Mouse (Mus musculus): ENCODE measurements at regions not wholly inside any gene's neighbourhood (a gene's known extent, or its start where the extent isn't known, plus 50 kb on each side); places are given as distances from the start of the nearest gene placed in this dataset.
A peak's percentile ranks its signal among the peaks of the same experiment; 100 is the strongest.
"Not testable (repeated sequence)": the region's sequence is repeated elsewhere in the genome, so short reads cannot be mapped to it uniquely, and the experiment has no call there.

DNA sequence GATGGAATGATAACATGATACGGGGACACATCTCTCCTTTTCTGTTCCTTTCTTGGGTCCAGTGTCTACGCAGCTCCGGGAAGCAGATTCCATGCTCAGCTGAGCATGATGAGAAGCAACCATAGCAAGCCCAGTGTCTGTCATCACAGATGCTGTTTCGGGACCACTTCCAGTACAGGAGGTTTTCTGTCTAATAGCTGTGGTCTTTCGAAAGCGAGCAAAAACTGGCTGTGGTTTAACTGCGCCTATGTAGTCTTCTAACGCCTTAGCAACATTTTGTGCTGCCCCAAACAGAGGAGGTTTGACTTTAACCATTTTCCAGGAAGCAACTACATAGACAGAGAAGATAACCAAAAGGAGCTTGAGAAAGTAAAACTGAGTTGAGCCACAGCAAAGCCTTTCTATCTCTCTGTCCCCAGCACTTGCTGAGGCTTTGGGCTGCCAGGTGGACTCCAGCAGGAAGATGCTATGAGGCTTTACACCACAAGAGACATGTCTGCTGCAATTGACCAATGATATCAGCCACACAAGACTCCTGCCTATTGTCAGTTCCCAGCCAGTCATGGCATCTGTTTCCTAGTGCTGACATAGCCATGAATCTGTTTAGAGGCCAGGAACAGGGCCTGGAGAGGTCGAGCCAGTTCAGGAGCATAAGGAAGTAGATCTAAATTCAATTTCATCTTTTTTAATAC lies 95.1 kb downstream of the Stard3nl start:
- not testable (repeated sequence) for DNase-seq (ENCODE audit: low spot score in 2 of 2)

- DNase-seq (ENCODE audit: low spot score in 2 of 2): no peak
Observed at GRCm38 (mm10) chr13:19296325-19296724, 99.3 kb downstream of the Stard3nl start.

DNA sequence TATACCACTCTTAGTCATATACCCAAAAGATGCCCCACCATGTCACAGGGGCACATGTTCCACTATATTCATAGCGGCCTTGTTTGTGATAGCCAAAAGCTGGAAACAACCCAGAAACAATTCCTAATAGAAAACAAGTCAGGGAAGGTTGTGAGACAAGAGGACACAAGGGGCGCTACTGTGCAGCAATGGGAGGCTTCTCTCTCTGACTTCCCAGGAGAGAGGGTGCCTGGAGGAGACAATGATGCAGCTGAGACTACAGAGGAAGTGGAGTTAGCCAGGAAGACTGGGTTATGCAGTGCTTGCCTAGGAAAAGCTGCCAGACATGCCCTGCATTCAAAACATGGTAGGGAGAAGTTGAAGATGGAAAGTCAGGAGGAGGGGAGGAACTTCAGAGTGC lies 102.6 kb downstream of the Stard3nl start:
- DNase-seq (ENCODE audit: low spot score in 2 of 2): no peak

GRCm38 (mm10) chr13:19283161-19283560 lies 112.4 kb downstream of the Stard3nl start:
- DNase-seq (ENCODE audit: low spot score in 2 of 2): no peak

DNA sequence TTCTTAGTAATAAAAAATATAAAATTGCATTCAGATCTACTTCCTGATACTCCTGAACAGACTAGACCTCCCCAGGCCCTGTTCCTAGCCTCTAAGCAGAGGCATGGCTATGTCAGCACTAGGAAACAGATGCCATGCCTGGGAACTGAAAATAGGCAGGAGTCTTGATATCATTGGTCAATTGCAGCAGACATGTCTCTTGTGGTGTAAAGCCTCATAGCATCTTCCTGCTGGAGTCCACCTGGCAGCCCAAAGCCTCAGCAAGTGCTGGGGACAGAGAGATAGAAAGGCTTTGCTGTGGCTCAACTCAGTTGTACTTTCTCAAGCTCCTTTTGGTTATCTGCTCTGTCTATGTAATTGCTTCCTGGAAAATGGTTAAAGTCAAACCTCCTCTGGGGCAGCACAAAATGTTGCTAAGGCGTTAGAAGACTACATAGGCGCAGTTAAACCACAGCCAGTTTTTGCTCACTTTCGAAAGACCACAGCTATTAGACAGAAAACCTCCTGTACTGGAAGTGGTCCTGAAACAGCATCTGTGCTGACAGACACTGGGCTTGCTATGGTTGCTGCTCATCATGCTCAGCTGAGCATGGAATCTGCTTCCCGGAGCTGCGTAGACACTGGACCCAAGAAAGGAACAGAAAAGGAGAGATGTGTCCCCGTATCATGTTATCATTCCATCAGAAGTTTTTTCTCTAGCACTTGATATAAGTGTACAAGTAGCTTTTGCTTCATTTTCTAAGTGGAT lies 122.9 kb downstream of the Stard3nl start:
- not testable (repeated sequence) for DNase-seq (ENCODE audit: low spot score in 2 of 2)

DNA sequence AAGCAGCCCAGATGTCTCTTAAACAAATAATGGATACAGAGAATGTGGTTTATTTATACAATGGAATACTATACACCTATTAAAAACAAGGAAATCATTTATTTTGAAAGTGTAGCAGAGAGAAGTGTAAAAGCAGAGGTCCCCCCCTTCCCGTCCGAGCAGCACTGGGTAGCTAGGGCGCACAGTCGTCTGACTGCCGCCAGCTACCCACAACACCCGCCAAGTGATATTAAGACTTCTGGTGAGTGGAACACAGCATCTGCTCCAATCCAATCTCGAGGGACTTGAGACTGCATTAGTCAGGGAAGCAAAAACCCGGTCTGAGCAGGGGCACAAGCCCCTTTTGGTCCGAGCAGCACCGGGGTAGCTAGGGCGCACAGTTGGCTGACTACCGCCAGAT lies 130.6 kb downstream of the Stard3nl start:
- not testable (repeated sequence) for DNase-seq (ENCODE audit: low spot score in 2 of 2)

DNA sequence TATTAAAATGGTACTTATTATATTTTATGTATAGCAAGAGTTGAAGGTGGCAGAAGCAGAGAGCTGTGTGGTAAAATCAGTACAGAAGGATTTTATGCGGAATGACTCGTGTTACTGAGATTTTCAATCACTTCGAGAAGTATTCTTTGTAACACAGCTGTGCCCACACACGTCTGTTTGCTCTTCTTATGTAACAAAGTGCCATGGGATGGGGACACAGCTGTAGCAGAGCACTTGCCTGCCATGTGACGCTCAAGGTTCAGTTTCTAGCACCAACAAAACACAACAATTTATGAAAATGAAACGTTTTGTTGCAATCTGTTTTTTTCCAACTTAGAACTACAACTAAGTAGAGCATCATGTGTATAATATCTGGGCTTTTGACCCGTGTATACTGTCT lies 149.0 kb downstream of the Stard3nl start:
- not testable (repeated sequence) for DNase-seq (ENCODE audit: low spot score in 2 of 2)

GRCm38 (mm10) chr13:19242580-19242979 lies 153.0 kb downstream of the Stard3nl start:
- DNase-seq (ENCODE audit: low spot score in 2 of 2): peak in 1 of 2 experiments; percentile 16

- DNase-seq (ENCODE audit: low spot score in 2 of 2): peak in 1 of 2 experiments; percentile 34
Observed at GRCm38 (mm10) chr13:19236340-19236739, 159.3 kb downstream of the Stard3nl start.

DNA sequence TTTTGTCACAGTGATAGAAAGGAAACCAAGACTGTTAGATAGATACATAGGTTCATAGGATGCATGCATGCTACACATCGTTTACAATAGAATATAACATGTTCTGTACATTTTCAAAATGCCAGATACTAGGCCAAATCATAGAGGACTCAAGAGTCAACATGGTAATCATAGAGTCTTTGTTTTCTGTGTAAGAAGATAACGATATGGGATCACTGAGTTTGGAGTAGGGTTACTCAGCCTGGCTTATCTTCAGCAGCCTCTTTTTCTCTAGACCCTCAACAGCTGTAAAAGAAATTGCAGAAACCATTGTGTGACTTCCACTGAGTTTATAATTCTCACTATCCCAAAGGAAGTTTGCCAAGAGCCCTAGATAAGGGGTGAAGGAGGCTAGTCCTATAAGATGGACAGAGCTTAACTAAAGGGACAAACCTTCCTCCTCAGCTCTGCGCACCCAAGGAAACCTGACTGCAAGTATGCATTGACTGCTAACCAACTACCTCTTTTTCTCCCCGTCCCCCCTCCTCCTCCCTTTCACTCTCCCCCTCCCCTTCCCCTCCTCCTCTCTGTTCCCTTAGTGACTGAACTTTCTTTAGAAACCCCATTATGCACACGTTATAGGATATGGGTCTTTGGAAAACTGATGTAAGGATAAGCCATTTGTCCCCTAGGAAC lies 160.8 kb downstream of the Stard3nl start:
- DNase-seq (ENCODE audit: low spot score in 2 of 2): no peak

DNA sequence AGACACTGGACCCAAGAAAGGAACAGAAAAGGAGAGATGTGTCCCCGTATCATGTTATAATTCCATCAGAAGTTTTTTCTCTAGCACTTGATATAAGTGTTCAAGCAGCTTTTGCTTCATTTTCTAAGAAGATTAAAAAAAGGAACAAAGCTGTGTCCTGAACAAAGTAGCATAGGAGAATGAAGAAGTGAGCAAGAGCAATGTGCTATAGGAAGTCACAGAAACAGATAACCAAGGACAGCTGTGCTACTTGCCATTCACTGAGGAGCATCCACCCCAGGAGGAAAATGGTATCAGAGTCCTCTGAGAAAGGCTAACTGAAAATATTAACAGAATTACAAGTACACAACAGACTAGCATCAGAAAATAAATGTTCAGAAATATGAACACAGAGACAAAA lies 175.6 kb downstream of the Stard3nl start:
- not testable (repeated sequence) for DNase-seq (ENCODE audit: low spot score in 2 of 2)

DNA sequence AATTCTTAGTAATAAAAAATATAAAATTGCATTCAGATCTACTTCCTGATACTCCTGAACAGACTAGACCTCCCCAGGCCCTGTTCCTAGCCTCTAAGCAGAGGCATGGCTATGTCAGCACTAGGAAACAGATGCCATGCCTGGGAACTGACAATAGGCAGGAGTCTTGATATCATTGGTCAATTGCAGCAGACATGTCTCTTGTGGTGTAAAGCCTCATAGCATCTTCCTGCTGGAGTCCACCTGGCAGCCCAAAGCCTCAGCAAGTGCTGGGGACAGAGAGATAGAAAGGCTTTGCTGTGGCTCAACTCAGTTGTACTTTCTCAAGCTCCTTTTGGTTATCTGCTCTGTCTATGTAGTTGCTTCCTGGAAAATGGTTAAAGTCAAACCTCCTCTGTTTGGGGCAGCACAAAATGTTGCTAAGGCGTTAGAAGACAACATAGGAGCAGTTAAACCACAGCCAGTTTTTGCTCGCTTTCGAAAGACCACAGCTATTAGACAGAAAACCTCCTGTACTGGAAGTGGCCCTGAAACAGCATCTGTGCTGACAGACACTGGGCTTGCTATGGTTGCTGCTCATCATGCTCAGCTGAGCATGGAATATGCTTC lies 176.1 kb downstream of the Stard3nl start:
- not testable (repeated sequence) for DNase-seq (ENCODE audit: low spot score in 2 of 2)

DNA sequence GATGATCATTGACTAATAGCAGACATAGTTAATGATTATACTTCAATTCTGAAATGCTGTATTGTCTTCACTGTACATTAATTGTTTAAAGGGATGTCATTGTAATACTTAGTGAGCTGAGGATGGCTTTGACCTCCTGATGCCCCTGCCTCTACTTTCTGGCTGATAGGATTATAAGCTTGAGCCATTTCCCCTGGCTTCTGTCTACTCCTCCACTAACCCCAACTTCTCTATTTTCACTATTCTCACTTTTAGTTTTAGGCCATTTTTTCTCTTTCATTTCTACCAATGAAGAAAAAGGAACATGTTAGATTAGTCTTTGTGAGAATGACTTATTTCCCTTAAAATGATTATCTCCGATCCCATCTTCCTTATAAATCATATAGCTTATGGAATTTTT lies 190.9 kb downstream of the Stard3nl start:
- no peak for DNase-seq (ENCODE audit: low spot score in 2 of 2)

DNA sequence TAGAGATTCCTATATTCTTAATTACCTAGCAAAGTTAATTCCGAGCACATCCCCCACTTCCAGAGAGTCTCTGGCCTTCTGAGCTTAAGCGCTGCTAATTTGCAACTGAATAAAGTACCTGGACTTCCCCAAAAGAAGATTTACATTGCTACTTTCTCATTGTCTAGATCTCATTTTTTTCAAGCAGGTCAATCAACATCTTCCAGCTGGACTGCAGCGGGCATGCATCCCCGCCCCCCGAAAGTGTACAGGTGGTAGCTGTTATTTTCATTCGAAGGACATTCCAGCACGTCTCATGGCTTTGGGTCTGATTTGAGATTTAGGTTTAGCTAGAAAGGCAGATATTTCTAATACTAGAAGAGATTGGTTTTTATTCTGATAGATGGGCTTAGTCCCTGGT lies 193.3 kb downstream of the Stard3nl start:
- DNase-seq (ENCODE audit: low spot score in 2 of 2): not testable (repeated sequence)

Measured in spleen, postnatal 10 days (tissue).